Mouse (Mus musculus) liver, postnatal 0 days (tissue): ENCODE measurements at regions not wholly inside any gene's neighbourhood (a gene's known extent, or its start where the extent isn't known, plus 50 kb on each side); places are given as distances from the start of the nearest gene placed in this dataset.

Experiments
- CTCF ChIP-seq: sonication (generic); IDR thresholded peaks from 2 replicates; pipeline ENCODE4 v1.5.1; 2016; ENCODE audit warnings: antibody characterized with exemption, low read depth
- EP300 ChIP-seq: IDR thresholded peaks from 2 replicates; pipeline ENCODE4 v1.6.1; 2016; ENCODE audit warnings: antibody characterized with exemption, low read depth, mild to moderate bottlenecking

DNA sequence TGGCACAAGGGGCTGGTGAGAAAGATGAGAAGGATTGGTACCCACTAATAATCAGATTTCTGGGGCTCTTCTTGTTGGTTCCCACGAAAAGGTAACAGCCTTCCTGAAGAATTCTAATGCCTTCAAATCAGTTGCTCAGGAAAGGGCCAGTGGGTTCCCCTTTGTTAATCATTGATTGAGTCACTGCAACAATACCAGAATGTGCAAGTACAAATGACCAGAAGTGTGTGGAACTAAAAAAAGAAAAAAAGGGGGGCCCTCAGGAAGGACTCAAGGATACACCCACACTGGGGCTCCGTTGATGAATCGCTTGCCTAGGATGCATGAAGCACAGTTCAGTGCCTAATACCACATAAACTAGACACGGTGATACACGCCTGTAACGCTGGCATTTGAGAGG is 179.0 kb upstream of the Klf3 start:
- no peak for TF ChIP-seq CTCF
- TF ChIP-seq EP300: no peak
